Mouse (Mus musculus) liver, embryonic 16.5 days (tissue): ENCODE measurements around the gene B4galnt1. TPM values are rescaled to one million over a fixed set of nuclear protein-coding genes. Genes with fewer than 3 reads are reported as not detected.

Source experiments
- ATAC-seq: fragments of 200-750 bp; cut with Nextera tagmentation; 2 replicates; pipeline ENCODE4 v1.8.0; 2017; ENCODE audit warnings: low read depth, mild to moderate bottlenecking, moderate number of reproducible peaks, moderate library complexity
- H3K27ac ChIP-seq: fragments of 300-500 bp; sonication (generic); 2 replicates; pipeline ENCODE4 v1.5.1; 2014; ENCODE audit warnings: mild to moderate bottlenecking, low read length
- H3K27me3 ChIP-seq: fragments of 300-500 bp; sonication (generic); 2 replicates; pipeline ENCODE4 v1.6.1; 2014; ENCODE audit warnings: low read depth, low read length, mixed read lengths; ENCODE audit not compliant: control insufficient read depth, insufficient read depth
- H3K36me3 ChIP-seq: fragments of 300-500 bp; sonication (generic); 2 replicates; pipeline ENCODE4 v1.6.1; 2014; ENCODE audit warnings: mild to moderate bottlenecking; ENCODE audit not compliant: control insufficient read depth, insufficient read depth
- H3K4me1 ChIP-seq: fragments of 300-500 bp; sonication (generic); 2 replicates; pipeline ENCODE4 v1.6.1; 2014; ENCODE audit warnings: low read depth, low read length, mixed read lengths; ENCODE audit not compliant: control insufficient read depth
- H3K4me2 ChIP-seq: fragments of 300-500 bp; sonication (generic); 2 replicates; pipeline ENCODE4 v1.6.1; 2014; ENCODE audit warnings: low read depth, low read length, mixed read lengths
- H3K4me3 ChIP-seq: fragments of 300-500 bp; sonication (generic); 2 replicates; pipeline ENCODE4 v1.5.1; 2014; ENCODE audit warnings: low read depth, mild to moderate bottlenecking, low read length
- H3K9ac ChIP-seq: fragments of 300-500 bp; sonication (generic); 2 replicates; pipeline ENCODE4 v1.6.1; 2014; ENCODE audit warnings: low read depth, low read length
- H3K9me3 ChIP-seq: fragments of 300-500 bp; sonication (generic); replicated peaks from 2 replicates; pipeline ENCODE4 v1.6.1; 2016; ENCODE audit warnings: low read length; ENCODE audit not compliant: control insufficient read depth
- WGBS: fragments of 180-500 bp; shearing (Covaris S2); extraction: QIAGEN DNeasy Blood & Tissue Kit; methylation state at CpG from one replicate; pipeline ENCODE4 v1.1.7; 2014; ENCODE audit not compliant: insufficient replicate concordance; 5-methylcytosine and 5-hydroxymethylcytosine counted together
- polyA plus RNA-seq: library from polyadenylated mRNA; unstranded; fragments of >200 nt; fragmentation: Nextera tagmentation; extraction: Ambion mirVana; gene quantifications from 2 replicates; pipeline ENCODE4 v1.2.1, GENCODE M21; 2015

B4galnt1 gene
- polyA plus RNA-seq, 1 experiment from 2014 or later: 24.3 TPM

DNA sequence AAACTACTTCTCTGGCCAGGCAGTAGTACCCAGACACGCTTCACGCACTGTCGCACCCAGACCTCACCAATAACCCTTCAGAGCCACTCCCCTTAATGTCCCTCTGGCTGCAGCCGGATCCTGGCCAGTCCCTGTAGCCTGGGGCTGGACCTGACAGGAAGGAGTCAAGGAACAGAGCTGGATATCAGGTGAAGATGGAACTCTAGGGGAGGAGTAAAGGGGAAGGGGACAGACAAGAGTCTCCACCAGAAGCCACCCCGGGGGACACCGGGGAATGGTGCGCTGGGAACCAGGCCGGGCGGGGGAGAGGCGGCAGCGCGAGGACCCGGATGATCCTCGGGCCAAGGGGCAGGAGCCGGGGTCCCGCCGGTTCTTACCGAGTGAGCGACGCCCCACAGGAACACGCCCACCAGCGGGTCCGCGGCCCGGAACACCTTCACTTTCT, 46.0 kb downstream of the B4galnt1 start:
- ATAC-seq: peak; percentile 72

DNA sequence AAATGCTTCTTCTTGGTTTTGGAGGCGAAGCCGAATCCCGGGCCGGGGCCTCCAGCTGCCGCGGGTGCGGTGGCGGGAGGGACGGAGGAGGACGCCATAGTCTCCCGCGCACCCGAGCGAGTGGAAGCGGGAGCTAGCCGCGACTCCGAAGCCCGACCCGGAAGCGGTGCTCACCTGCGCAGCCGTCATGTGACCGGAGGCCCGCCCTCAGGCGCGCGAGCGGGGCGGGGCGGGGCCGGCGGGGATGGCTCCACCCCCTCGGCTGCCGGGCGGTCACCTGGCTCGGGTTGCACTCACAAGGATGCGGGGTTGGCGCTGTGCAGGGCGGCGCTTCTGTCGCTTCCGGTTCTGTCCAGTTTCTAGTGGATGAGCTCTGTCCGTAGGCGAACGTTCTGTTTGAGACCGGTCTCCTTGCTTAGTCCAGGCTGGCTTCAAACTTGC, 46.4 kb downstream of the B4galnt1 start, which contains the start of gene Pip4k2c:
Gene Pip4k2c (minus strand): TSS at position 172 of the 441 bp plus-strand sequence.
- H3K4me1 ChIP-seq: peaks cover 36% of the 10 kb centered on the region

More for the DNA sequence above, 46.0 kb downstream of the B4galnt1 start:
- H3K36me3 ChIP-seq: peaks cover 16% of the 10 kb centered on the region
- H3K9me3 ChIP-seq: no peaks in the 10 kb centered on the region
- H3K27me3 ChIP-seq: no peaks in the 10 kb centered on the region
- WGBS: 1% methylated on average over 25 of the region's 25 CpGs
- peak overlapping the region; percentile 97 for H3K9ac ChIP-seq
- H3K4me1 ChIP-seq: peaks cover 41% of the 10 kb centered on the region
- peak overlapping the region; percentile 89 for H3K27ac ChIP-seq
- peak overlapping the region; percentile 96 for H3K4me3 ChIP-seq
- H3K4me2 ChIP-seq: peak overlapping the region; percentile 89

DNA sequence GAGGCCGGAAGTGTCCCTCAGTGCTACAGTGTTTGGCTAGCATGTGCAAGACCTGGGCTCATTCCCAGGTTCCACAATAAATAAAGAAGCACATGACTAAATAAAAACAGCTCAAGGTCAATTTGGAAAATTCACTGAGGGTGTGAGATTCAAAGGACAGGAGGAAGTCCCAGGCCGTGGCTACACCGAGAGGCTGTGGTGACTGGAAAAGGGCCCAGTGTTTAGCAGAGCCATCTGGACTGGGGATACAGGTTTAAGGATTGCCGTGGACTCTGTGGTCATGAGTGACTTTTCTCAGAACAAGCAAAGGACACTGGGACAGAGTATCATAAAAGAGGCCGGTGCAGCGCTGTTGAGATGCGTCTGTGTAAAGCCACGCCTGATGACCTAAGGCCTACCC, 48.2 kb downstream of the B4galnt1 start:
- no peak for ATAC-seq
- 89% methylated on average over 8 of the region's 8 CpGs for WGBS
- H3K9ac ChIP-seq: no peak overlapping the region
- peaks cover 28% of the 10 kb centered on the region for H3K4me1 ChIP-seq
- H3K27me3 ChIP-seq: no peaks in the 10 kb centered on the region
- H3K9me3 ChIP-seq: no peaks in the 10 kb centered on the region
- no peak overlapping the region for H3K4me3 ChIP-seq
- no peak overlapping the region for H3K27ac ChIP-seq
- peaks cover 5% of the 10 kb centered on the region for H3K36me3 ChIP-seq
- H3K4me2 ChIP-seq: no peak overlapping the region

More for the DNA sequence above, 46.4 kb downstream of the B4galnt1 start, which contains the start of gene Pip4k2c:
- peak within 1 kb of the TSS; percentile 89 for H3K4me2 ChIP-seq
- peak within 1 kb of the TSS; percentile 96 for H3K4me3 ChIP-seq
- H3K27me3 ChIP-seq: no peaks in the 10 kb centered on the region
- H3K9ac ChIP-seq: peak within 1 kb of the TSS; percentile 97
- peaks cover 16% of the 10 kb centered on the region for H3K36me3 ChIP-seq
- H3K27ac ChIP-seq: peak within 1 kb of the TSS; percentile 89
- under 1% methylated on average over 47 of the region's 47 CpGs for WGBS
- peak; percentile 95 for ATAC-seq
- no peaks in the 10 kb centered on the region for H3K9me3 ChIP-seq

DNA sequence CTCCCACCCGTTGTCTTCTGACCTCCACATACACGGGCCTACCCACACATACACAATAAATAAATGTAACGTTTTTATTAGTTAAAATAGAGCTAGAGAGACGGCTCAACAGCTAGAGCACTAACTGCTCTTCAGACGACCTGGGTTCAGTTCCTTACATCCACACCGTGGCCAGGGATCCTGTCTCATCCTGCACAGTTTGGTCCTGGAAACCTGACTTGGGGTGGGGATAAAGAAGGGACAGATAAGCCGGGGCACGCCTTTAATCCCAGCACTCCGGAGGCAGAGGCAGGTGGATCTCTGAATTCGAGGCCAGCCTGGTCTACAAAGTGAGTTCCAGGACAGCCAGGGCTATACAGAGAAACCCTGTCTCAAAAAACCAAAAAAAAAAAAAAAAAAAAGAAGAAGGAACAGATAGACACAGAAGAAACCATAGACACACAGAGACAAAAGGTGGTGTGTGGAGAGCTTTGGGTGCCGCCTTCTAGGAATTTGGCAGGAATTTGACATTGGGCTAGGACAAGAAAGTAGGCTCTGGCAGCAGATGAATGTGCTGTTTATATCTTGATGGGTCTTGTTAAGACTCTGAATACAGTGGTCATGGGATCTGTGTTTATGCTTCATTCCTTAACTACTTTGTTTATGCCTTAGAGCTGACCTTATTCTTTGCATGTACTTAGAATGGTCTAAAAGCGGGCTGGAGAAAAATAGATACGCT, 48.8 kb downstream of the B4galnt1 start:
- Histone ChIP-seq H3K27me3 (no peaks in the 10 kb centered on the region), H3K4me2 (no peak overlapping the region), H3K27ac (no peak overlapping the region), H3K9ac (no peak overlapping the region), H3K36me3 (no peaks in the 10 kb centered on the region; the same call in 1 of the 2 replicates), H3K9me3 (no peaks in the 10 kb centered on the region), H3K4me3 (no peak overlapping the region), H3K4me1 (peaks cover 23% of the 10 kb centered on the region)
- ATAC-seq: no peak
- WGBS: 71% methylated on average over 13 of the region's 13 CpGs

DNA sequence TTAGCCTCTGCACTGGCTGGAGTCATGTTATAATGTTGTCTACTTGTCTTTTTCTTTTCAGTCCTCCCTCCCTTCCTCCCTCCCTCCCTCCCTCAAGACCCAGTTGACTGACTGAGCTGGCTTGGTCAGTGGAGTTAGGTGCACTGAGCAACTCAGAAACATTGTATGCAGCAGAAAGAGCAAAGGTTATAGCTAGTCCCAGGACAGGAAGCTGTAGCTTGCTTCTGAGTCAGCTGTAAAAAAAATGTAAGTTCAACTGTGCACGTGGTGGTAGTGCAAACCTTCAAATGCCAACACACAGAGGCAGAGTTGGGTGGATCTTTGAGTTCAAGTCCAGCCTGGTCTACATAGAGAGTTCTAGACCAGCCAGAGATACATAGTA, 49.4 kb downstream of the B4galnt1 start:
- Histone ChIP-seq H3K9me3 (no peaks in the 10 kb centered on the region), H3K4me2 (no peak overlapping the region), H3K4me1 (peaks cover 18% of the 10 kb centered on the region), H3K4me3 (no peak overlapping the region), H3K27me3 (no peaks in the 10 kb centered on the region), H3K9ac (no peak overlapping the region), H3K27ac (no peak overlapping the region), H3K36me3 (no peaks in the 10 kb centered on the region)
- no peak for ATAC-seq
- 14% methylated on average over 1 of the region's 1 CpGs for WGBS

DNA sequence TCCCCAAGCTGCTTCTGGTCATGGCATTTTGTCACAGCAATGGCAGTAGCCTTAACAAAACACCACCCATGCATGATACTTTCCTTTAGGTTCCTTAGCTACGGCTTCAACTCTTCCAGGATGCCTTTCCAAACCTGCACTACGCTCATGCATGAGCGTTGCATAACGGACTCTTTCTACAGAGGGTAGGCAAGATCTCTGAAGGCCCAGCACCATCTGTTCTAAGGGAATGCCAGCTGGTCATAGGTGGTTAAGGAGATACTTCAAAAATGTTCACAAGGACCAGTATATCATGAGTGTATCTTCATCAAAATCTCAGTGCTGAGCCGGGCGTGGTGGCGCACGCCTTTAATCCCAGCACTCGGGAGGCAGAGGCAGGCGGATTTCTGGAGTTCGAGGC, 51.4 kb downstream of the B4galnt1 start:
- no peak for ATAC-seq
- Histone ChIP-seq H3K4me1 (peaks cover 4% of the 10 kb centered on the region), H3K36me3 (no peaks in the 10 kb centered on the region), H3K27me3 (no peaks in the 10 kb centered on the region), H3K4me3 (no peak overlapping the region), H3K4me2 (no peak overlapping the region), H3K9ac (no peak overlapping the region), H3K9me3 (no peaks in the 10 kb centered on the region), H3K27ac (no peak overlapping the region)
- WGBS: 88% methylated on average over 11 of the region's 11 CpGs

DNA sequence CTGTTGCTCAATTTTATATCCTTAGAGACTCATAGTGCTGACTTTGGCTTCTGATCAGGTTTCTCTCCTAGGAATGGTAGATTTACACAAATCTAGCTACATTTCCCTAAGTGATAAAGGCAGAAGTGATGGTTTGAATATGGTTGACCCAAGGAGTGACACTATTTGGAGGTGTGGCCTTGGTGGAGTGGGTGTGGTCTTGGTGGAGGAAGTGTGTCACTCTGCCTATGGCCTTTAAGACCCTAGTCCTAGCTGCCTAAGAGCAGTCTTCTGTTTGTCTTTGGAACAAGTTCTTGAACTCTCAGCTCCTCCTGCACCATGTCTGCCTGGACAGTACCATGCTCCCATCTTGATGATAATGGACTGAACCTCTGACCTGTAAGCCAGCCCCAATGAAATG, 52.2 kb downstream of the B4galnt1 start:
- H3K27ac ChIP-seq: no peak overlapping the region
- H3K9me3 ChIP-seq: no peaks in the 10 kb centered on the region
- no peaks in the 10 kb centered on the region; the same call in none of the 2 replicates for H3K4me1 ChIP-seq
- H3K4me3 ChIP-seq: no peak overlapping the region
- H3K36me3 ChIP-seq: no peaks in the 10 kb centered on the region
- H3K9ac ChIP-seq: no peak overlapping the region
- H3K4me2 ChIP-seq: no peak overlapping the region
- H3K27me3 ChIP-seq: no peaks in the 10 kb centered on the region
- ATAC-seq: no peak

DNA sequence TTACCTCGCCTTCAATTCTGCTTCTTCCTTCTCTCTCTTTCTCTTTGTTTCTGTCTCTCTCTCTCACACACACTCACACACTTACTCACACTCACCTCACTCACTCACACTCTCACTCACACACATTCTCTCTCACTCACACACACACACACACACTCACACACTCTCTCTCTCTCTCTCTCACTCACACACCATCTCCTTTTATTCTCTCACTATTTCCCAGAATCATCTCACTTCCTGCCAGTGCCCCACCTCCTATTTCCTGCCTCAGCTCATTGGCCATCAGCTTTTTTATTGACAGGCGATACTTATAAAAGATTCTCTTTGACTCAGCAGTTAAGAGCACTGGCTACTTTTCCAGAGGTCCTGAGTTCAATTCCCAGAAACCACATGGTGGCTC, 53.3 kb downstream of the B4galnt1 start:
- Histone ChIP-seq H3K9me3 (no peaks in the 10 kb centered on the region), H3K4me2 (no peak overlapping the region), H3K4me1 (no peaks in the 10 kb centered on the region; the same call in 1 of the 2 replicates), H3K27ac (no peak overlapping the region), H3K9ac (no peak overlapping the region), H3K4me3 (no peak overlapping the region), H3K27me3 (no peaks in the 10 kb centered on the region), H3K36me3 (no peaks in the 10 kb centered on the region)
- no peak for ATAC-seq
- 76% methylated on average over 2 of the region's 2 CpGs for WGBS
